Mouse (Mus musculus) T-helper 17 cell (primary cell): ENCODE results near the gene Snai1.

Source experiments
- in situ Hi-C, 2 experiments: fragments of 300-600 bp; cut with MboI, MseI; formaldehyde crosslinking; loops; 1 replicate in 1 of 2; 2 replicates in 1 of 2; pipeline ENCODE4 v1.15.1; 2025; ENCODE audit warnings: high pct_unique_total_duplicates in 2 of 2

Snai1 gene

GRCm38 (mm10) chr2:167537476-167538297 lies at the start of gene Snai1:
Gene Snai1 (plus strand): TSS chr2:167538195.
- in situ Hi-C loops, result loop anchor here (5.0 to 10.0 kb wide), 2 partner anchors 350 to 357 kb away; no protein-coding TSS in a partner anchor

DNA sequence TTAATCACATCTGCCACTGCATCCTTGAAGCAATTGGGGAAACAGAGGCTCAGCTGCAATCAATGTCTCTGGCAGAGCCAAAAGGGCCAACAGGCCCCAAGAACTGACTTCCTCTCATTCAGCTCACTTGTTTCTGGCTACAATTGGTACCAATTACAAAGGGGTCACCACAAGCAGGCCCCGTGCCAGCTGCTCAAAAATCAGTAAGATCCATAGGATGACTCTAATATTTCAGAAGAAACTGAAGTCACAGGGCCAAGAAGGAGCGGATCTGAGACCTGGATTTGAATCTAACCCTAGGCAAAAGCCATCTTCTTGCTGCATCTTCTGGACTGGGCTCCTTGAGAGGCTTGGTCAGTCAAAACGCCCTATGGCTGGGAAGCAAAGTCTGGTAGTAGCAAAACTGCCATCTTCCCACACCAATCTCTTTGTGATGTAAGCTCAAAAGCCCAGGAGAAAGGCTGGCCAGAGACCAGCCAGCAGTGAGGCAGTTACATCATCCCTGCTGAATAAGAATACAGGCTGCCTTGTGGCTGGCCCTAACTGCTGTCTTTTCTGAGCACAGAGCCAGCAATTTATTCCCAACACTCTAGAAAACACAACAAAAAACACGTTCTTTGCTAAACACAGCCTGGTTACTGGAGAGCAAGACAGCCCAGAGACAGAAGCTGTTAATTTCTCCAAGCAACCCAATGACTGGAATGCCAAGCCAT lies 47.0 kb upstream of the Snai1 start:
- in situ Hi-C loops, result loop anchor here in 1 of 2 experiments (10.0 kb wide), 1 partner anchor 426 kb away; the partner anchor contains the start of gene Znfx1

GRCm38 (mm10) chr2:167491757-167492708 lies 46.0 kb upstream of the Snai1 start, which contains the start of gene Rnf114:
Gene Rnf114 (plus strand): TSS chr2:167492645.
- in situ Hi-C loops, result loop anchor here in 1 of 2 experiments (10.0 kb wide), 1 partner anchor 427 kb away; the partner anchor contains the start of gene Znfx1

DNA sequence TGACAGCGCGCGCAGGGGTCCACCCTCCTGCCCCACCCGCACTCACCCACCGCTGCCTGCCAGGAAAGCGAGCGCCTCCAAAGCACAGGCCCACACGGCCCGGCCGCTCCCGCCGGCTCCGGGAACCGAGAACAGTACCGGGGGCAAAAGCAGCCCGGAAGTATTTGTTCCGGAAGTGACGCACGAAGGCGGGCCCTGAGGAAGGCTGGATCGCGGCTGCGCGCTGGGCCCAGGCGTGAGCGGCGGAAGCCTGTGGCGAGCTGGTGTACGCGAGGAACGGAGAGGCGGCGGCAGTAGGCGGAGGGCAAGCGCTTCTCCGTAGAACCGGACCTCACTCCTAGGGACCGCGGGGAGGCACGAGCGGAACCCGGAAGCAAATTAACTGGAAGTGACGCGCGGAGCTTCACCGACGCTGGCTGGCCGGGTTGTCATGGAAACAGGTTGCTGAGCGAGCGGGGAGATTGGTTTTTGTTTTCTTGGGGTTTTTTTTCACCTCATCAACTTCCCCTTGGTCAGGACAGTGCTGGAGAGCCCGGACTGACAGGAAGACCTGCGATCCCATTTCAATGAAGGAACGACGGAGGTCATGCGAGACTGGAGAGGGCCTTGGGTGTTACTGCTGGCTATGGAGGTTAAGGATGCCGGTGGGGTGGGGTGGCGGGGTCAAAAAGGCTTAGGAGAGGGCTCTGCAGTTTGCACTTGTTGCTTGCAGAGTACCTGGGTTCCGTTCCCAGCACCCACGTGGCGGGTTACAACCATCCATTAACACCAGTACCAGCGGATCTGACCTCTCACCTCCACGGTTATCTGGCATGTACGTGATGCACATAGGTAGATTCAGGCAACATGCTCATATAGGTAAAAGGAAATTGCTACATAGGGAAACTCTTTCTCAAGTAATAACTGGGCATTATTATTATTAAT lies 45.0 kb upstream of the Snai1 start, which contains the start of gene Spata2:
Spata2 (minus strand) TSS at position 175 of the 924 bp plus-strand sequence.
- in situ Hi-C loops, result loop anchor here in 1 of 2 experiments (10.0 kb wide), 1 partner anchor 428 kb away; the partner anchor contains the start of gene Znfx1

GRCm38 (mm10) chr2:167496437-167496836 lies 41.6 kb upstream of the Snai1 start:
- in situ Hi-C loops, result loop anchor here in 1 of 2 experiments (10.0 kb wide), 1 partner anchor 432 kb away; the partner anchor contains the start of gene Znfx1

- in situ Hi-C loops, result loop anchor here in 1 of 2 experiments (10.0 kb wide), 1 partner anchor 432 kb away; the partner anchor contains the start of gene Znfx1
Measured at GRCm38 (mm10) chr2:167497272-167497671, 40.7 kb upstream of the Snai1 start.

DNA sequence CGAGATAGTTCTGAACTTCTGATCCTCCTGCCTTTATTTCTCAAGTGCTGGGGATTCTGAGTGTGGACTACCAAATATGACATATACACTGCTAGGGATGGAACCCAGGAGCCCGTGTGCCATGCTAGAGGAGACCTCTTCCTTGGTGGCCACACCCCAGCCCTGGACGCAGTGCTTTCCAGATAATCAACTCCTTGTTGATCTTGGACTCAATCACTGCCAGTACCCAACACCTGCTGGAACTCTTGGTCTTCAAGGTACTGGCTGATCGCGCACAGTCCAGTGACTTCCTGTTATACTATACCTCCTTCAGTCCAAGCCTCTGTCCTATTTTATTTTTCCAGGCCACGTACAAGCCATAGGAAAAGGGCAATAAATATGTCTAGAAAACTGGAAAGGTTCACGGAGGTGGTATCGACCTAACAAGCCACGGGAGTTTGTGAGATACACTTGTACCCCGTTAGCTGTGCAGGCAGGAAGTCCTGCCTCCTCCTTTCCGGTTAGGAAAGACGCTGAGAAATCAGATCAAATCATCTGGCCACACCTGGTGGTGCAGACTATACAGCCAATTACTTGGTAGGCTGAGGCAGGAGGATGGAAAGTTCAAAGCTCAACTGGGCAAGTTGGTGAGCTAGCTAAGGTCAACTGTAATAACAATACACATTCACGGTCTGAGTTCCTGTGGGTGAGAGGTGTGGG lies 35.3 kb upstream of the Snai1 start:
- in situ Hi-C loops, result loop anchor here in 1 of 2 experiments (25.0 kb wide), 1 partner anchor 1540 kb away; no protein-coding TSS in a partner anchor

GRCm38 (mm10) chr2:167503253-167503895 lies 34.6 kb upstream of the Snai1 start:
- in situ Hi-C loops, result loop anchor here in 1 of 2 experiments (25.0 kb wide), 1 partner anchor 1541 kb away; no protein-coding TSS in a partner anchor

DNA sequence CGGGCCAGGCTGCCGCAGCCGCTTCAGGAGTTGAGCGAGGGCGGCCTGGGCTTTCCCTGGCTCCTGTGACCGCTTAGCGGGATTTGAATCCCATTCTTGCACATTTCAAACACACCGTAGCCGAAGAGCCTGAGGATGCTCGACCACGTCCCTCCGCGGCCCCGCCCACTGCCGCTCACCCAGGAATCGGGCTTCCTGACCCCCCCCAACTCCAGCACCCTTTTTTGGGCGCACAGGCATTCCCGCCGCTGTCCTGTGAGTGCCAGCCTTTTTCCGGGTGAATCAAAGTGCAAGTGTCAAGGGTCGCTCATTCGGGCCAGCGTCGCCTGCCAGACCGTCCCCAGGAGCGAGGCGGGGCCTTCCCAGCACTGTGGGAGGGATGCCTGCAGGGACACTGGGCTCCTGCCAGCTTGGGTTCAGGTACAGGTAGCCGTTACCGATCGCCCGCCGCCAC lies 34.1 kb upstream of the Snai1 start:
- in situ Hi-C loops, result loop anchor here in 1 of 2 experiments (25.0 kb wide), 1 partner anchor 1542 kb away; no protein-coding TSS in a partner anchor

DNA sequence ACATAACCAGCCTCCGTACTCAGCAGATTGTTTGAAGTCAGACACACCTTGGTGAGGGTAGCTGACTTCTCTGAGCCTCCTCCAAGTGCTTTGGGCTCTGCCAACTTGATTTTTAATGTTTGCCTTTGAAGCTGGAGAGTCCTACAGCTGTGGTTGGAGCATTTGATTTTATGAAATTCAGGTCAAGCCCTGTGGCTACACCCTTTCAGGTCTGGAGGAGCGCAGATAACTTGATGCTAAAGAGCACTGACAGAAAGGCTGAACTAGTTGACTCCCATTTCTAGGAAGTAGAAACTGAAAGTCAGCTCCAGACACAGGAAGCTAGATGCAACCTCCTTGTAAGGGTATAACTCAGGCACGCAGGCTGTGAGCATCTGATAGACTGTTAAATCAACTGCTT lies 32.9 kb upstream of the Snai1 start:
- in situ Hi-C loops, result loop anchor here in 1 of 2 experiments (5.0 to 25.0 kb wide), 2 partner anchors 83 to 1543 kb away; partner anchors contain the start of gene Slc9a8

GRCm38 (mm10) chr2:167506546-167507260 lies 31.3 kb upstream of the Snai1 start:
- in situ Hi-C loops, result loop anchor here in 1 of 2 experiments (5.0 to 25.0 kb wide), 2 partner anchors 84 to 1544 kb away; partner anchors contain the start of gene Slc9a8

DNA sequence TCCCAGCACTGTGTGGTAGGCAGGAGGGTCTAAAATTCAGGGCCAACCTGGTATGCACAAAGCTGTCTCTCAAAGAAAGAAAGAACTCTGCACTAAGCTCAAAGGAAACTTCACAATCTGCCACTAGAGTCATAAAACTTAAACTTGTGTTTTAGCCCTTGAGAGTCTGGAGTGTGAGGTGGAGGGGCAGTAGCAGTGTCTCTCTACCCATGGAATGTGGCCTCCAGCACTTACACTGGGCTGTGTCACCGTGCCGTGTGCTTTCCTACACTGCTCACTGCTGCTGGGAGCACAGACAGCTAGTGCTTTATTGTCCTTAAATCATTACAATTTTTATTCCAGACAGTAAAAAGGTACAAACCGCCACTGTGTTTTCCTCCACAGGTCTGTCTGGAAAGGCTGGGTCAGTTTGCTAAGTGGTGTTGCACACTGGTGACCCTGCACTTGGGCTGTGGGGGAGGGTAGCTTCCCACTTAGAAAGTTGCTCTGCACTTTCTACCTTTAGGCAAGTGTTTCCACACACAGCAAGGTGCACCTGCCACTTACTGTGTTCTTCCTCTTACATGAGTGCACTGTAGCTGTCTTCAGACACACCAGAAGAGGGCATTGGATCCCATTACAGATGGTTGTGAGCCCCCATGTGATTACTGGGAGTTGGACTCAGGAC lies 30.1 kb upstream of the Snai1 start:
- in situ Hi-C loops, result loop anchor here in 1 of 2 experiments (5.0 to 25.0 kb wide), 2 partner anchors 86 to 1546 kb away; partner anchors contain the start of gene Slc9a8

DNA sequence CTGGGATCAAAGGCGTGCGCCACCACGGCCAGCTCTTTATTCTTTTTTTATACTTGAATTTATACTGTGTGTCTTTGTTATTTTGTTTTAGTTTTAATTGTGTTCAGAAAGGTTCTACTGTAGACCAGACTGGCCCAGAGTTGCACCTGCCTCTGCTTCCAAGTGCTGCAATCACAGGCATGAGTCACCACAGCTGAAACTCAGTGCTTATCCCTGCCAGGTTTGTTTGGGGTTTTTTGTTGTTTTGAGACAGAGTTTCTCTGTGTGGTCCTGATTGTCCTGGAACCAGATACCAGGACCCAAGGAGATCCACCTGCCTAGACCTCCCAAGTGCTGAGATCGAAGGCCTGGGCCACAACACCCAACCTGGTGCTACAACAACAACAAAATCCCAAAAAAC lies 29.4 kb upstream of the Snai1 start:
- in situ Hi-C loops, result loop anchor here in 1 of 2 experiments (5.0 to 25.0 kb wide), 2 partner anchors 86 to 1546 kb away; partner anchors contain the start of gene Slc9a8

DNA sequence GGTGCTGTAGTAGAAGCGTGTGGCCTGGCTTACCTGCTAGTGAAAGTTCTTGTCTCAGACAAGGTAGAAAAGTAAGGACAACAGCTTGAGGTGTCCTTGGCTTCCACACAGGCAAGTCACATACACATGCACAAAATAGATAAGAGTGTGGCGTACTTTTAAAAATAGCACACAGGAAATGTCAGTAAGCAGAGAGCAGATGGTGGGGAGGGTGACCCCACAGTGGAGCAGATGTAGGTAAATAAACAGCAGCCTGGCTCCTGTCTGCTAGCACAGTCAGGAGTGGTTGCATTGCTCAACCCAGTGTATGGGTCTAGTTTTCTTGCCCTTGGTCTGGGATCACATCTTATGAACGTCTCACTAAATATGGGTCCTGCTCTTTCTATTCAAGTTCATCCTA lies 27.5 kb upstream of the Snai1 start:
- in situ Hi-C loops, result loop anchor here in 1 of 2 experiments (25.0 kb wide), 1 partner anchor 1548 kb away; no protein-coding TSS in a partner anchor

- in situ Hi-C loops, result loop anchor here in 1 of 2 experiments (25.0 kb wide), 1 partner anchor 1550 kb away; no protein-coding TSS in a partner anchor
Measured at GRCm38 (mm10) chr2:167512365-167512764, 25.6 kb upstream of the Snai1 start.

DNA sequence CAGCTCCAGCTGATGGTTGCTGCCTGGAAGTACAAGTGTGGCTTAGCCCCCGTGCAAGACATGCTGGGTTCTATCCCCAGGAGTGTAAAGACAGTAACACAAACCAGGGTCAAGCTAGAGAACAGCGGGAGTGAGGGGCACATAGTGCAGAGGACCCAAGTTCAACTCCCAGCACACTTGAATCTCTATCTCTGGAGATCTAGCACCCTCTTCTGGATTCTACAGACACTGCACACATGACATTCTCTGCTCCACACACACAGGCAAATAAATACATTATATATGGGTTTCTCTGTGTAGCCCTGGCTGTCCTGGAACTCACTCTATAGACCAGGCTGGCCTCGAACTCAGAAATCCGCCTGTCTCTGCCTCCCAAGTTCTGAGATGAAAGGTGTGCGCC lies 25.0 kb upstream of the Snai1 start:
- in situ Hi-C loops, result loop anchor here in 1 of 2 experiments (25.0 kb wide), 1 partner anchor 1551 kb away; no protein-coding TSS in a partner anchor
